Mouse (Mus musculus) embryonic facial prominence, embryonic 13.5 days (tissue): Measurements from ENCODE around the gene Prkg1. TPM values are rescaled to one million over a fixed set of nuclear protein-coding genes. Genes with fewer than 3 reads are reported as not detected.

Experiments used
- ATAC-seq: fragments of 200-750 bp; cut with Nextera tagmentation; 2 replicates; pipeline ENCODE4 v1.8.0; 2017; ENCODE audit warnings: low read depth; ENCODE audit not compliant: insufficient number of reproducible peaks, insufficient read depth, low FRiP score, low TSS enrichment
- H3K27ac ChIP-seq: fragments of 300-500 bp; sonication (generic); 2 replicates; pipeline ENCODE4 v1.5.1; 2015; ENCODE audit warnings: moderate library complexity, mild to moderate bottlenecking, inconsistent platforms
- H3K27me3 ChIP-seq: fragments of 300-500 bp; sonication (generic); 2 replicates; pipeline ENCODE4 v1.6.1; 2015; ENCODE audit warnings: mild to moderate bottlenecking, inconsistent platforms
- H3K36me3 ChIP-seq: fragments of 300-500 bp; sonication (generic); 2 replicates; pipeline ENCODE4 v1.6.1; 2015; ENCODE audit warnings: mild to moderate bottlenecking, inconsistent platforms
- H3K4me1 ChIP-seq: fragments of 300-500 bp; sonication (generic); 2 replicates; pipeline ENCODE4 v1.6.1; 2015; ENCODE audit warnings: inconsistent platforms
- H3K4me2 ChIP-seq: fragments of 300-500 bp; sonication (generic); 2 replicates; pipeline ENCODE4 v1.6.1; 2015; ENCODE audit warnings: moderate library complexity, mild to moderate bottlenecking, inconsistent platforms
- H3K4me3 ChIP-seq: fragments of 300-500 bp; sonication (generic); 2 replicates; pipeline ENCODE4 v1.5.1; 2015; ENCODE audit warnings: mild to moderate bottlenecking, inconsistent platforms
- H3K9ac ChIP-seq: fragments of 300-500 bp; sonication (generic); 2 replicates; pipeline ENCODE4 v1.6.1; 2015; ENCODE audit warnings: mild to moderate bottlenecking, inconsistent platforms
- H3K9me3 ChIP-seq: fragments of 300-500 bp; sonication (generic); 2 replicates; pipeline ENCODE4 v1.6.1; 2016; ENCODE audit warnings: inconsistent platforms
- WGBS: fragments of 180-500 bp; shearing (Covaris S2); methylation state at CpG from one replicate; pipeline ENCODE4 v1.1.7; 2015; ENCODE audit warnings: mixed read lengths; 5-methylcytosine and 5-hydroxymethylcytosine counted together
- polyA plus RNA-seq: library from polyadenylated mRNA; unstranded; fragments of >200 nt; fragmentation: Nextera tagmentation; extraction: Ambion mirVana; gene quantifications from 2 replicates; pipeline ENCODE4 v1.2.1, GENCODE M21; 2015

Gene Prkg1
- polyA plus RNA-seq = 9.1 and 11.0 TPM in 2 replicates

- Histone ChIP-seq H3K4me3 (peak within 1 kb of the TSS; percentile 60), H3K4me2 (peak within 1 kb of the TSS; percentile 95), H3K27me3 (peaks cover 13% of the 10 kb centered on the region), H3K9me3 (no peaks in the 10 kb centered on the region), H3K4me1 (peaks cover 25% of the 10 kb centered on the region), H3K9ac (peak within 1 kb of the TSS; percentile 72), H3K36me3 (no peaks in the 10 kb centered on the region), H3K27ac (peak within 1 kb of the TSS; percentile 49; the same call in 1 of the 2 replicates)
- 0 out of 2 replicates have a peak, but pooled peaks have one; percentile 38 for ATAC-seq
- WGBS = 1% methylated on average over 23 of the region's 23 CpGs
These were observed at the start of gene Prkg1 for GRCm38 (mm10) chr19:31764801-31765340. Gene Prkg1, minus strand, starts transcription at chr19:31765033.

GRCm38 (mm10) chr19:31813087-31813486 is 48.3 kb upstream of the Prkg1 start:
- H3K27ac ChIP-seq = no peak overlapping the region
- no peak for ATAC-seq
- no peaks in the 10 kb centered on the region for H3K9me3 ChIP-seq
- H3K4me2 ChIP-seq = no peak overlapping the region
- H3K4me1 ChIP-seq = 0 out of 2 replicates have a peak, but pooled peaks cover 4% of the 10 kb centered on the region
- H3K27me3 ChIP-seq = no peaks in the 10 kb centered on the region
- H3K4me3 ChIP-seq = no peak overlapping the region
- H3K9ac ChIP-seq = no peak overlapping the region
- WGBS = 63% methylated on average over 4 of the region's 4 CpGs
- no peaks in the 10 kb centered on the region for H3K36me3 ChIP-seq

GRCm38 (mm10) chr19:31811371-31811770 is 46.5 kb upstream of the Prkg1 start:
- no peak overlapping the region for H3K4me3 ChIP-seq
- no peaks in the 10 kb centered on the region for H3K36me3 ChIP-seq
- 23% methylated on average over 5 of the region's 5 CpGs for WGBS
- no peak overlapping the region for H3K9ac ChIP-seq
- H3K4me2 ChIP-seq = no peak overlapping the region
- no peaks in the 10 kb centered on the region for H3K27me3 ChIP-seq
- no peak for ATAC-seq
- H3K27ac ChIP-seq = no peak overlapping the region
- H3K9me3 ChIP-seq = no peaks in the 10 kb centered on the region
- H3K4me1 ChIP-seq = 0 out of 2 replicates have a peak, but pooled peaks cover 4% of the 10 kb centered on the region

GRCm38 (mm10) chr19:31805391-31805790 is 40.6 kb upstream of the Prkg1 start:
- no peak for ATAC-seq
- no peaks in the 10 kb centered on the region for H3K36me3 ChIP-seq
- 68% methylated on average over 7 of the region's 7 CpGs for WGBS

GRCm38 (mm10) chr19:31795485-31796046 is 30.7 kb upstream of the Prkg1 start:
- no peaks in the 10 kb centered on the region for H3K9me3 ChIP-seq
- no peak overlapping the region for H3K4me3 ChIP-seq
- H3K4me2 ChIP-seq = no peak overlapping the region
- no peaks in the 10 kb centered on the region for H3K27me3 ChIP-seq
- no peaks in the 10 kb centered on the region for H3K36me3 ChIP-seq
- H3K4me1 ChIP-seq = no peaks in the 10 kb centered on the region; the same call in 1 of the 2 replicates
- WGBS = 62% methylated on average over 9 of the region's 9 CpGs
- H3K9ac ChIP-seq = no peak overlapping the region
- H3K27ac ChIP-seq = no peak overlapping the region
- no peak for ATAC-seq

More at GRCm38 (mm10) chr19:31805391-31805790, 40.6 kb upstream of the Prkg1 start:
- no peak overlapping the region for H3K4me3 ChIP-seq
- no peak overlapping the region for H3K9ac ChIP-seq
- 0 out of 2 replicates have a peak, but pooled peaks cover 4% of the 10 kb centered on the region for H3K4me1 ChIP-seq
- no peaks in the 10 kb centered on the region for H3K27me3 ChIP-seq
- H3K9me3 ChIP-seq = no peaks in the 10 kb centered on the region
- no peak overlapping the region for H3K27ac ChIP-seq
- no peak overlapping the region for H3K4me2 ChIP-seq

- Histone ChIP-seq H3K9ac (no peak overlapping the region), H3K4me2 (no peak overlapping the region), H3K36me3 (no peaks in the 10 kb centered on the region), H3K27ac (no peak overlapping the region), H3K4me3 (no peak overlapping the region), H3K9me3 (no peaks in the 10 kb centered on the region), H3K27me3 (no peaks in the 10 kb centered on the region), H3K4me1 (no peaks in the 10 kb centered on the region; the same call in 1 of the 2 replicates)
- ATAC-seq = no peak
- 64% methylated on average over 3 of the region's 3 CpGs for WGBS
These were observed 26.9 kb upstream of the Prkg1 start for GRCm38 (mm10) chr19:31791724-31792123.

GRCm38 (mm10) chr19:31781521-31782018 is 16.7 kb upstream of the Prkg1 start:
- H3K27me3 ChIP-seq = no peaks in the 10 kb centered on the region

GRCm38 (mm10) chr19:31781077-31781476 is 16.2 kb upstream of the Prkg1 start:
- no peak overlapping the region for H3K4me2 ChIP-seq
- H3K4me3 ChIP-seq = no peak overlapping the region
- no peaks in the 10 kb centered on the region for H3K27me3 ChIP-seq
- ATAC-seq = no peak
- no peaks in the 10 kb centered on the region for H3K36me3 ChIP-seq
- WGBS = 71% methylated on average over 2 of the region's 2 CpGs
- no peaks in the 10 kb centered on the region; the same call in 1 of the 2 replicates for H3K4me1 ChIP-seq
- no peak overlapping the region for H3K27ac ChIP-seq
- H3K9me3 ChIP-seq = no peaks in the 10 kb centered on the region
- H3K9ac ChIP-seq = no peak overlapping the region

More at GRCm38 (mm10) chr19:31781521-31782018, 16.7 kb upstream of the Prkg1 start:
- Histone ChIP-seq H3K4me2 (no peak overlapping the region), H3K4me1 (no peaks in the 10 kb centered on the region; the same call in 1 of the 2 replicates), H3K9me3 (no peaks in the 10 kb centered on the region), H3K9ac (no peak overlapping the region), H3K4me3 (no peak overlapping the region), H3K27ac (no peak overlapping the region), H3K36me3 (no peaks in the 10 kb centered on the region)
- 89% methylated on average over 3 of the region's 3 CpGs for WGBS
- ATAC-seq = no peak

GRCm38 (mm10) chr19:31780222-31780621 is 15.4 kb upstream of the Prkg1 start:
- H3K9me3 ChIP-seq = no peaks in the 10 kb centered on the region
- H3K4me2 ChIP-seq = no peak overlapping the region
- H3K36me3 ChIP-seq = no peaks in the 10 kb centered on the region
- no peak overlapping the region for H3K27ac ChIP-seq
- ATAC-seq = no peak
- H3K27me3 ChIP-seq = no peaks in the 10 kb centered on the region
- no peak overlapping the region for H3K4me3 ChIP-seq
- H3K9ac ChIP-seq = no peak overlapping the region
- H3K4me1 ChIP-seq = no peaks in the 10 kb centered on the region; the same call in 1 of the 2 replicates
- 89% methylated on average over 1 of the region's 1 CpGs for WGBS

- Histone ChIP-seq H3K4me3 (no peak overlapping the region), H3K36me3 (no peaks in the 10 kb centered on the region), H3K9ac (no peak overlapping the region), H3K27me3 (no peaks in the 10 kb centered on the region), H3K4me1 (no peaks in the 10 kb centered on the region), H3K4me2 (no peak overlapping the region), H3K27ac (no peak overlapping the region), H3K9me3 (no peaks in the 10 kb centered on the region)
- WGBS = 80% methylated on average over 4 of the region's 4 CpGs
- ATAC-seq = no peak
These were observed 14.2 kb upstream of the Prkg1 start for GRCm38 (mm10) chr19:31779021-31779420.

- H3K36me3 ChIP-seq = no peaks in the 10 kb centered on the region
- no peak overlapping the region for H3K27ac ChIP-seq
- ATAC-seq = no peak
- H3K27me3 ChIP-seq = peaks cover 13% of the 10 kb centered on the region
- no peaks in the 10 kb centered on the region for H3K9me3 ChIP-seq
- H3K4me3 ChIP-seq = no peak overlapping the region
- no peak overlapping the region for H3K9ac ChIP-seq
- no peak overlapping the region for H3K4me2 ChIP-seq
- WGBS = 4% methylated on average over 3 of the region's 3 CpGs
- H3K4me1 ChIP-seq = peaks cover 25% of the 10 kb centered on the region
These were observed 2.2 kb upstream of the Prkg1 start for GRCm38 (mm10) chr19:31767004-31767403.

GRCm38 (mm10) chr19:31765451-31765850 is 618 bp upstream of the Prkg1 start:
- Histone ChIP-seq H3K4me1 (peaks cover 25% of the 10 kb centered on the region), H3K27ac (no peak overlapping the region), H3K9me3 (no peaks in the 10 kb centered on the region), H3K4me2 (peak overlapping the region; percentile 95), H3K9ac (no peak overlapping the region), H3K36me3 (no peaks in the 10 kb centered on the region), H3K27me3 (peaks cover 13% of the 10 kb centered on the region), H3K4me3 (peak overlapping the region; percentile 60; the same call in 1 of the 2 replicates)
- WGBS = 27% methylated on average over 4 of the region's 4 CpGs
- no peak for ATAC-seq
